Mouse (Mus musculus): Measurements from ENCODE around the gene Cd19. TPM values are rescaled to one million over a fixed set of nuclear protein-coding genes. Genes with fewer than 3 reads are reported as not detected.

Cd19 gene
- polyA plus RNA-seq, 1 experiment from 2014 or later, result not detected

DNA sequence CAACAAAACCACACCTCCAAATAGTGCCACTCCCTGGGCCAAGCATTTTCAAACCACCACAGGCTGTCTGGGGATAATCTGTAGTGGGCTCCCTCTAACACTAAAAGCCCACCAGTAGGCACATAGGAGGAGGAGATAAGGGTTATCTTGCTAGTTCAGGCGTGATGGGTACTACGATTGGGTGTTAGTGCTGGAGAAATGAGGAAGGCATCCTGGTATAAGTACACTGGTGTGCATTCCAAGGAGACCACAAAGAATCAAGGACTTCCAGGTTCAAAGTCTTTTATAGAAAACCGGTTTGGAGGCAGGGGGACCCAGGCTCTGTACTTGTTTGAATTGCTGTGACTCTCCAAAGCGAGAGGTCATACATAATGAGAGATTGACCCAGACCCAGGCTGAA, 13.5 kb upstream of the Cd19 start:
- no peak for ATAC-seq
- H3K9ac ChIP-seq (ENCODE audit: low read length), result peak overlapping the region; percentile 89
- peak overlapping the region; percentile 66 for H3K4me3 ChIP-seq (ENCODE audit: low read depth, low read length)
- H3K27ac ChIP-seq (ENCODE audit: low read depth, low read length), result peak overlapping the region; percentile 80
- no peaks in the 10 kb centered on the region for H3K27me3 ChIP-seq (replicated peaks; ENCODE audit: control insufficient read depth, insufficient read depth, low read length)
- WGBS, result 23% methylated on average over 4 of the region's 4 CpGs
- DNase-seq (ENCODE audit: low spot score), result peak; percentile 4
- H3K4me2 ChIP-seq (ENCODE audit: low read length), result peak overlapping the region; percentile 94
- H3K9me3 ChIP-seq (replicated peaks; ENCODE audit: control insufficient read depth, low read length), result no peaks in the 10 kb centered on the region
- H3K36me3 ChIP-seq (ENCODE audit: control insufficient read depth, insufficient read depth, low read length), result 0 out of 2 replicates have a peak, but pooled peaks cover 3% of the 10 kb centered on the region
- H3K4me1 ChIP-seq (ENCODE audit: control insufficient read depth, insufficient read depth, low read length), result peaks cover 10% of the 10 kb centered on the region

DNA sequence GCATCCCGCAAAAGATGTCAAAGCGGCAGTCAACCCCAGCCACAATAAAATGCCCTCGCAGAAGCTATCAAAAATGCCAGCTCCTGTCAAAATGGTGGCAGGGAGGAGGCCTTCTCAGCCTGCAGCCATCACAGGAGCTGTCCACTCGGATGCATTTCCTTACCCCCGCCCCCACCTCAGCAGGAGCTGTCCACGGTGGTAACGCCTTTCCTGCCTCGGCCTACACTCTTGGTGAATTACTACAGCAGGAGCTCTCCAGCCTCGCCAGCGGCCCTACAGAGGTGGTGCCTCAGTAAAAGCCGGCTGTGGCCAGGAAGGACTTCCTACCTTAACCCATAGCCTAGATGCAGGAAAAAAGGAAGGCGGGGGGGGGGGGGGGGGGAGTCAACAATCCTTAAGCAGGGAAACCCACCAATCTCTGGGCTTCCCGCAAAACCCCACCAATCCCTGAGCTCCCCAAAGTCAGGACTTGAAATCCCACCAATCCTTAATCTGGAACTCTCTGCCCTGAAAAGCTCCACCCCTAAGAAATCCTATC, 12.7 kb upstream of the Cd19 start:
- Histone ChIP-seq H3K4me2 (ENCODE audit: low read length) (no peak overlapping the region), H3K27me3 (replicated peaks; ENCODE audit: control insufficient read depth, insufficient read depth, low read length) (no peaks in the 10 kb centered on the region)
- no peak for ATAC-seq

DNA sequence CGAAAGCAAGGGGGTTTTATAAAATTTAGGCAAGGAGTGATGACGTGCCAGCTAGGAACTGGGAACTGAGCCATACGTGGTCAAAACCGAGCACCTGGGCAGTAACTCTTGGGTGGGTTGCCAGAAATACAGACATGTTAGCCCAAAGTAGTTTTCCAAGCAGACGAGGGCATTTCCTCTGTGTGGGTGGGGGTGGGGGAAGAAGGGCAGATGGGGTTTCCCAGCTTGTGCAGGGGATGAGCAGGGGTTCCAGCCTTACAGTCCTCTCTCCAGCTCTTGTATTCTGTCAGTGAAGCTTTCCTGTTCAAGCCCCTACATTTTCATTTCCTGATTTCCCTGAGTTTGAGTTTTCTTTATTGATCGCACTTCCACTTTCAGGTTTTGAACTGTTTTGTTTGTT, 9.5 kb upstream of the Cd19 start:
- H3K4me3 ChIP-seq (ENCODE audit: low read depth, low read length), result no peak overlapping the region
- H3K27me3 ChIP-seq (replicated peaks; ENCODE audit: control insufficient read depth, insufficient read depth, low read length), result no peaks in the 10 kb centered on the region
- H3K27ac ChIP-seq (ENCODE audit: low read depth, low read length), result no peak overlapping the region
- H3K4me1 ChIP-seq (ENCODE audit: control insufficient read depth, insufficient read depth, low read length), result peaks cover 5% of the 10 kb centered on the region; the same call in 1 of the 2 replicates
- H3K9ac ChIP-seq (ENCODE audit: low read length), result no peak overlapping the region
- ATAC-seq (no peak), DNase-seq (ENCODE audit: low spot score) (no peak)
- H3K4me2 ChIP-seq (ENCODE audit: low read length), result no peak overlapping the region
- 85% methylated on average over 6 of the region's 6 CpGs for WGBS
- no peaks in the 10 kb centered on the region for H3K9me3 ChIP-seq (replicated peaks; ENCODE audit: control insufficient read depth, low read length)
- no peaks in the 10 kb centered on the region for H3K36me3 ChIP-seq (ENCODE audit: control insufficient read depth, insufficient read depth, low read length)

More for the DNA sequence above, 12.7 kb upstream of the Cd19 start:
- Histone ChIP-seq H3K27ac (ENCODE audit: low read depth, low read length) (no peak overlapping the region), H3K9ac (ENCODE audit: low read length) (no peak overlapping the region), H3K36me3 (ENCODE audit: control insufficient read depth, insufficient read depth, low read length) (no peaks in the 10 kb centered on the region), H3K4me3 (ENCODE audit: low read depth, low read length) (no peak overlapping the region), H3K4me1 (ENCODE audit: control insufficient read depth, insufficient read depth, low read length) (peaks cover 10% of the 10 kb centered on the region), H3K9me3 (replicated peaks; ENCODE audit: control insufficient read depth, low read length) (no peaks in the 10 kb centered on the region)
- DNase-seq (ENCODE audit: low spot score), result no peak
- WGBS, result 65% methylated on average over 12 of the region's 13 CpGs

DNA sequence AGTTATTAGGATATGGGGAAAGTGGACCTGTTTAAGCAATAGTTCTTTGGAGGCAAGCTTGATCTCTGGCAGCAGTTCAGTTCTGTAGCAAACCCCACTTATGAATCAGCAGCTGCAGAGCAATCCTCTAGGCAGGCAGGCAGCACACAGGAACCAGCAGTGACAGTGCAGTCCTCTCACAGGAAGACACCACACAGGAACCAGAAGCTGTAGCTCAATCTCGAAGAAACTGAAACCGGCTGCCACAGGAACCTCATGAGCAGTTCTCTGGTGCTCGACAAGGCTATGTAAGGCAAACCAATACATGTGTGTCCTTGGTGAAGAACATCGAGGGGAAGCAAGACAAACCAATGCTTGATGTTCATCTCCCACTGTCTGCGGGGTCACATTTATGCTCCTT, 7.1 kb upstream of the Cd19 start:
- WGBS, result 98% methylated on average over 5 of the region's 5 CpGs
- no peaks in the 10 kb centered on the region for H3K9me3 ChIP-seq (replicated peaks; ENCODE audit: control insufficient read depth, low read length)
- DNase-seq (ENCODE audit: low spot score) (no peak), ATAC-seq (no peak)
- H3K4me3 ChIP-seq (ENCODE audit: low read depth, low read length), result no peak overlapping the region
- H3K4me1 ChIP-seq (ENCODE audit: control insufficient read depth, insufficient read depth, low read length), result no peaks in the 10 kb centered on the region
- no peak overlapping the region for H3K4me2 ChIP-seq (ENCODE audit: low read length)
- no peaks in the 10 kb centered on the region for H3K27me3 ChIP-seq (replicated peaks; ENCODE audit: control insufficient read depth, insufficient read depth, low read length)
- H3K27ac ChIP-seq (ENCODE audit: low read depth, low read length), result no peak overlapping the region
- H3K36me3 ChIP-seq (ENCODE audit: control insufficient read depth, insufficient read depth, low read length), result no peaks in the 10 kb centered on the region
- no peak overlapping the region for H3K9ac ChIP-seq (ENCODE audit: low read length)

DNA sequence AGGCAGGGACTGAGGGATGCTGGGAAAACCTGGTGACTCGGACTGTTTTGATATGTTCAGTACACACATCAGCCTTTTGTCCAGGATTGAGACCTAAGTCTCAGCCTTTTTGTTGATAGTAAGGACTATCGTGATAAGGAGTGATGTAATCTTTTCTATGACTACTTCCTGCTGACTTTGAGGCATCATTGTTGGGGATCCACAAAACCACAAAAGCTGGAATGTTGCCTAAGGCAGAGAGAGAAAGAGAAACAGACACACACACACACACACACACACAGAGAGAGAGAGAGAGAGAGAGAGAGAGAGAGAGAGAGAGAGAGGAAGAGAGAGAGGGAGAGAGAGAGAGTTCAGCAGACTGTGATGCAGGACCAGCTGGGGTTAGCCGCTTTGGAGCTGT, 3.8 kb upstream of the Cd19 start:
- 62% methylated on average over 3 of the region's 3 CpGs for WGBS

DNA sequence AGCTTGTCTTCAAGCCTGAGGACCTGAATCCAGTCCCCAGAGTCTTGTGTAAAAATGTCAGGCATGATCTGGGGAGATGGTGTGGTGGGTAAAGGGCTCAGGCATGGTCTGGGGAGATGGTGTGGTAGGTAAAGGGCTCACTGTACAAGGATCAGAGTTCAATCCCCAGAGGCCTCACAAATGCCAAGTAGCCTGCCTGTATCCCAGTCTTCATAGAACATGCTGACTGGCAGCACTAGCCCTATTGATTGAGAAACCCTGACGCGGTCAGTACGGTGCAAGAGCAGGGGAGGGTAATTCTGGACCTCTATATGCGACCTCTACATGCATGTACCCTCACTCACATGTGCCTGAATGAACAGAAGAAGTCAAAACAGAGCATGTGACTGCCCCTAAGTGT, 2.9 kb upstream of the Cd19 start:
- Histone ChIP-seq H3K9ac (ENCODE audit: low read length) (no peak overlapping the region), H3K27ac (ENCODE audit: low read depth, low read length) (no peak overlapping the region), H3K36me3 (ENCODE audit: control insufficient read depth, insufficient read depth, low read length) (no peaks in the 10 kb centered on the region), H3K4me3 (ENCODE audit: low read depth, low read length) (no peak overlapping the region), H3K27me3 (replicated peaks; ENCODE audit: control insufficient read depth, insufficient read depth, low read length) (no peaks in the 10 kb centered on the region), H3K4me1 (ENCODE audit: control insufficient read depth, insufficient read depth, low read length) (no peaks in the 10 kb centered on the region), H3K9me3 (replicated peaks; ENCODE audit: control insufficient read depth, low read length) (no peaks in the 10 kb centered on the region), H3K4me2 (ENCODE audit: low read length) (no peak overlapping the region)
- WGBS, result 59% methylated on average over 4 of the region's 4 CpGs
- DNase-seq (ENCODE audit: low spot score) (no peak), ATAC-seq (no peak)

More for the DNA sequence above, 3.8 kb upstream of the Cd19 start:
- H3K9me3 ChIP-seq (replicated peaks; ENCODE audit: control insufficient read depth, low read length), result no peaks in the 10 kb centered on the region
- H3K27ac ChIP-seq (ENCODE audit: low read depth, low read length), result no peak overlapping the region
- no peak overlapping the region for H3K4me3 ChIP-seq (ENCODE audit: low read depth, low read length)
- no peak overlapping the region for H3K9ac ChIP-seq (ENCODE audit: low read length)
- no peak for DNase-seq (ENCODE audit: low spot score)
- no peaks in the 10 kb centered on the region for H3K27me3 ChIP-seq (replicated peaks; ENCODE audit: control insufficient read depth, insufficient read depth, low read length)
- no peaks in the 10 kb centered on the region for H3K36me3 ChIP-seq (ENCODE audit: control insufficient read depth, insufficient read depth, low read length)
- H3K4me2 ChIP-seq (ENCODE audit: low read length), result no peak overlapping the region
- H3K4me1 ChIP-seq (ENCODE audit: control insufficient read depth, insufficient read depth, low read length), result no peaks in the 10 kb centered on the region
- no peak for ATAC-seq

DNA sequence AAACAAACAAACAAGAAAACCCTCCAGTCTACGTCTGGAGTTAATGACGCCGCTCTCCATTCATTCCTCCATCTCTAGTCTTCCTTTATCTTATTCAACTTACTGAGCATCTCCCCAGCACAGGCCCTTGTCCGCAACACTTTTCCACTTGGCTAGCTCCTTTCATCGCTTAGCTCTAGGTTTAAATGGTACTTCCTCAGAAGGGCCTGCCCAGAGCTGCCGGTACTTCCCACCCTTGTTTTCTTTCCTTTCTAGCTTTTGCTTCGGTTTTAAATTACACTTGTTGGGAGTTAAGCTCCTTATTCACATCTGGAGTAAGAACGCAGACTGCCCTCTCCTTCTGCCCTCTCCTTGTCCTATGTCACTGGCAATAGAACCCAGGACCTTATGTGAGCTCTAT, 2.4 kb upstream of the Cd19 start:
- ATAC-seq (no peak), DNase-seq (ENCODE audit: low spot score) (no peak)
- Histone ChIP-seq H3K4me3 (ENCODE audit: low read depth, low read length) (no peak overlapping the region), H3K4me2 (ENCODE audit: low read length) (no peak overlapping the region), H3K9me3 (replicated peaks; ENCODE audit: control insufficient read depth, low read length) (no peaks in the 10 kb centered on the region), H3K9ac (ENCODE audit: low read length) (no peak overlapping the region), H3K4me1 (ENCODE audit: control insufficient read depth, insufficient read depth, low read length) (no peaks in the 10 kb centered on the region), H3K27ac (ENCODE audit: low read depth, low read length) (no peak overlapping the region), H3K36me3 (ENCODE audit: control insufficient read depth, insufficient read depth, low read length) (no peaks in the 10 kb centered on the region), H3K27me3 (replicated peaks; ENCODE audit: control insufficient read depth, insufficient read depth, low read length) (no peaks in the 10 kb centered on the region)
- 5% methylated on average over 8 of the region's 8 CpGs for WGBS

DNA sequence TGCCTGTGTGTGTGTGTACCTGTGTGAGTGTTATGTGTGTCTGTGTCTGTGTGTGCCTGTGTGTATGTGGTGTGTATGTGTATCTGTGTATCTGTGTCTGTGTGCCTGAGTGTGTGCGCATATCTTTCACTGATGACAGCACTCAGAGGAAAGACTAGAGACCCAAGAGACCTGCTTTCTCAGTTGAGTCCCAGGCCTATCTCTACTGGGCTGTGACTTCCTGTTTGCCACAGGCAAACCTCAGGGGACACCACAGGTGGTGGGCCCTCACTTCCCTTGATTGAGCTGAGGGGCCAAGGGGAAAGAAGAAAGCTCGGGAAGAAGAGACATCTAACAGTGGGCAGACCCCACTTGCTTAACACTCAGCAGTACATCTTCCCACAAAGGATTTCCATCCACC, 1.9 kb upstream of the Cd19 start:
- H3K36me3 ChIP-seq (ENCODE audit: control insufficient read depth, insufficient read depth, low read length), result no peaks in the 10 kb centered on the region
- ATAC-seq (no peak), DNase-seq (ENCODE audit: low spot score) (no peak)
- H3K9me3 ChIP-seq (replicated peaks; ENCODE audit: control insufficient read depth, low read length), result no peaks in the 10 kb centered on the region
- no peak overlapping the region for H3K4me3 ChIP-seq (ENCODE audit: low read depth, low read length)
- H3K9ac ChIP-seq (ENCODE audit: low read length), result no peak overlapping the region
- H3K4me1 ChIP-seq (ENCODE audit: control insufficient read depth, insufficient read depth, low read length), result no peaks in the 10 kb centered on the region
- H3K4me2 ChIP-seq (ENCODE audit: low read length), result no peak overlapping the region
- no peak overlapping the region for H3K27ac ChIP-seq (ENCODE audit: low read depth, low read length)
- WGBS, result 41% methylated on average over 2 of the region's 2 CpGs
- H3K27me3 ChIP-seq (replicated peaks; ENCODE audit: control insufficient read depth, insufficient read depth, low read length), result no peaks in the 10 kb centered on the region

DNA sequence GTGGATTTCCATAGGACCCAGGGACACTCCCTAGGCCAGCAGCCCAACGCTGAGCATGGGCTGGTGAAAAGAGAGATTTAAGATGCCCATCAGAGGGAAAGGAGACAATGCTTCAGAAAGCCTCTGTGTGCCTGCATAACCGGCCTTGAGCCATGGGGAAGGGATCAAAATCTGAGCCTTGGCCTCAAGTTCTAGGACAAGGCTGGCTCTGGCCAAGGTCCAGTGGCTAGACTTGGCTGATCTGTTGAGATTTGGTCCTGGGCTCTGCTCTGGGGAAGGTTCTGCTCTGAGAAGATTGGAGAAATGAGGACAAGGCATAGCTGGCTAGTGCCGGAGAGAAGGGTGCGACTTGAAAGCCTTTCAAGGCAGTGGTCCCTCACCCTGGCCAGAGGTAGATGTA, 3.6 kb downstream of the Cd19 start:
- WGBS, result 88% methylated on average over 4 of the region's 4 CpGs
- H3K27ac ChIP-seq (ENCODE audit: low read depth, low read length), result no peak overlapping the region
- H3K4me1 ChIP-seq (ENCODE audit: control insufficient read depth, insufficient read depth, low read length), result no peaks in the 10 kb centered on the region
- no peak overlapping the region for H3K9ac ChIP-seq (ENCODE audit: low read length)
- no peaks in the 10 kb centered on the region for H3K27me3 ChIP-seq (replicated peaks; ENCODE audit: control insufficient read depth, insufficient read depth, low read length)
- H3K9me3 ChIP-seq (replicated peaks; ENCODE audit: control insufficient read depth, low read length), result no peaks in the 10 kb centered on the region
- DNase-seq (ENCODE audit: low spot score) (no peak), ATAC-seq (no peak)
- no peak overlapping the region for H3K4me3 ChIP-seq (ENCODE audit: low read depth, low read length)
- H3K4me2 ChIP-seq (ENCODE audit: low read length), result no peak overlapping the region
- H3K36me3 ChIP-seq (ENCODE audit: control insufficient read depth, insufficient read depth, low read length), result no peaks in the 10 kb centered on the region
